Mouse (Mus musculus) kidney, postnatal 10 days (tissue): ENCODE results near the gene Nlgn1.

Experiments used
- DNase-seq: peaks from one replicate; pipeline ENCODE4 v3.0.0; 2021; ENCODE audit warnings: mixed read lengths

Gene Nlgn1

DNA sequence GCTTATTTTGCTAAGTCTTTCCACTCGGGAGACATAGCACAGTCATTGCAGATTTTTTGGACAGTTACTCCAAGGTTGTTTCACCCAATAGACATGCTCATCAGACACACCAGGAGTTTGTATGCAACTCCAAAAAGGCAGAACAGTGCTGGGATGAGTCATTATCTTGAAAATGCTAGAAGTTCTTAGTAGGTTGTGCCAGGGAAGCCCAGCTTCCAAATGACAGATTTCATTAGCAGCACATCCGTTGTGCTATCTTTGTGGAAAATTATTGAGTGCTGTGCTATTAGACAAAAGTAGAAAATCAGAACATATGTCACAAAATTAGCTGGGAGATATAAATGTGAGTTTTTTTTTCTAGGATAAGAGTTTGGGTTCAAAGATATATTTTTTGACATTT is 137.3 kb downstream of the Nlgn1 start:
- no peak for DNase-seq

DNA sequence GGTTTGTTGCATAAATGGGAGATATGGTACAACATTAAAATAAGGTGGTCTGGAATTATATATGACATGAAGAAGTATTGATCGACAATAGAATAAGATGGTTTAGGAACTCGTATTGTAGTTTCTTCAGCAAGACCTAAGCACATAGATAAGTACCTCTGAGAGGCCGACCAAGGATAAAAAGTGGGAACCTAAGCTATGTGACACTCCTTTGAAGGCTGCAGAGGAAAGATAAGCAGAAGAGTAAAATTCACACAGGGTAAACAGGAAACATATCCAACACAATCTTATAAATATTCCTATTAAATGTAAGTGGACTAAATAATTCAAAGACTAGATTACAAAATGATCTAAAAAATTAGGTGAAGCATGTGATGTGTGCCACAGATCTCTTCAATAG is 151.2 kb downstream of the Nlgn1 start:
- no peak for DNase-seq

DNA sequence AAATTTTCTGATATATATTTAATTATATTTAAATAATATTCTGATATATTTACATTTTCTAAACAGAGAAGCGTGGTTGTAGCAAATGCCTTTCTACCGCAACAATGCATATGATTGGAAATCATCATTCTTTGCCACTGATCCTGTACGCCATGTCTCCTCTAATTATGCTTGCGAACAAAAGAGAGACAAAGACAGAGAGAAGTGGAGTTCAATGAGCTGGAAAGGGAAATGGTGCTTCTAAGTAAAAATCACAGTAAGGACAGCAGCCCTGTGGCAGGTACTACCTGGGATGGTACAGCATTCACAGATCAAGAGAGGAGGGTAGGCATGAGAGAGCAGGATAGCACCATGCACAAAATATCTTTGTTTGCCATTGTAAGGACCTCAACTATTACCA is 156.9 kb downstream of the Nlgn1 start:
- DNase-seq = no peak

DNA sequence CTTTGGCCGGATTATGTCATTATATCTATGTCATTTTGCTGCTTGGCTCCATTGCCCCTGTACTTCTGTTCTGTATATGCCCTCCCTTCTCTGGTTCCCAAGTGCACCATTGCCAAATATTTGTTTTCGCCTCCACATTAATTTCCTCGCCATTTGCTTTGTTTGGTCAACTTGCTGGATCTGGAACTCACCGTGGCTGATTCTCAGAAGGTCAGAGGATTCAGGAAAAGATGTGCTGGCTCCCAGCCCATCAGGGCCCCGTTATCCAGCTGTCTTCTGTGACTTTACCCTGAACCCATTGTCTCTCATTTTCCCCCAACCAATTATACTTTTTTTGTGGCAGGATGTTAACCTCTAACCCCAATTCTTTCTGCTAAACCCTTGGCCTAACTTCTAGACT is 158.0 kb downstream of the Nlgn1 start:
- DNase-seq = peak; percentile 53

- DNase-seq = no peak
Observed at GRCm38 (mm10) chr3:26173613-26174012, 158.6 kb downstream of the Nlgn1 start.

DNA sequence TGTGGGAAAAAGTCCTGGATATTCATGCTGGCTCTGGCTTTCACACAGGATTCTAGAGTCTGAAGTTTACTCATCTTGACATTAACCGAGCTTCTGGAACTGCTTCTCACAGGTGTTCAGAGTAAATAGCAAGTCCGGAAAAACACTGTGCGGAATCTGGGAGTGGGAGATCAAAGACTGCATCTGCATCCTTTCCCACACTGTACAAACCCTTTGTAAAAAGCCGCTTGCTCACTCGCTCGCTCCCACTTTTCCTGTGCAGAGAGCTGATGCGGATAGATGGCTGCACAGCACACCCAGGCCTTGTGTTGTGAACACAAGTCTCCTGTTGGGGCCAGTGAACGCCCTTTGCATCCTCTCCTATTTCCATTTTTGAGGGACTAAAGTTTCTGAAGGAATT is 165.5 kb downstream of the Nlgn1 start:
- DNase-seq = no peak

DNA sequence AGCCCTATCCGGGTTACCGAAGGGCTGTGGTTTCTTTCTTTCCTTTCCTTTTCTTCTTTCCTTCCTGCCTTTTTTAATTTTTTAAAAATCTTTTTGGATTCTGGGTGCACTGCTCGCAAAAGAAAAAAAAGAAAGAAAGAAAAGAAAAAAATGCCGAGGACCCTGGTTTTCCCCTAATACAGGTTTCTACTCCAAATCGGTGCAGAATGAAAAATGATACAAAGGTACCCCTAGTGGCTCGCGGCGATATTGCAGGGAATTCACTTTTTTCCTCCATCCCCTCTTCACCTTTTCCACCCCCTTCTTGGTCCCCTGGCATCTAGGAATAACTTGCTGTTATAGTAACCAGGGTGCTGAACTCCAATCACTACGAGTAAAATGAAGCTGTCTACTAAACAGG is 178.5 kb downstream of the Nlgn1 start:
- peak; percentile 62 for DNase-seq

DNA sequence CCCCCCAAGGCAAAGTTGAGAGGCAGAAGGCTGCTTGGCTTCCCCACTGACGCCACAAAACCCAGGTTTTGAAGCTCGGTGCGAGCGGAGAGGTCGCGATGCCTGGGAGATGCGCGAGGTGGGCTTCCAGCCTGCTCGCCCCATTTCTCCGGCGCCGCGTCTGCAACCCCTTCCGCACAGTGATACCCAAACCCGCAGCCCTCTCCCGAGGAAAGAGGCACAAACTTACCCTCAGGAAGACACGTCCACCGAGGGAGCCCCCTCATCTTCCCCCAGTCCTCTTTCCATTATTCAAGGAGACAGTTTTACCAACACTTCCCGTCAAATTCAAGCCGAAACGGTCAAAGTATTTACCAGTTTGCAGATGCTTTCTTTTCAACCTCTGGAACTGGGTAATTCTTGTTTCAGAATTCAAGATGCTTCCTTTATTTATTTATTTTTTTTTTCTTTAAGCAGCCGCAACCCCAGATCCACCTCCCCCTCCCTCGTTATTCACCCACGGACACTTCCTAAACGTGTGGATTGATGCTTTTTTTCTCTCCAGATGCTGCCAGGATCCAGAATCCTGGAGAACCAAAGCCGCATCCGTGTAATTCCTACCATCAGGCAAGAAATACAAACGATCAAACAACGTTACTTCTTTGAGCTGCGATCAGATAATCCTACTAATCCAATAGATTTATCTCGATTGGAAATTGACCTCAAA is 179.1 kb downstream of the Nlgn1 start:
- peak; percentile 12 for DNase-seq

GRCm38 (mm10) chr3:26152510-26153035 is 179.7 kb downstream of the Nlgn1 start:
- DNase-seq = peak; percentile 38

DNA sequence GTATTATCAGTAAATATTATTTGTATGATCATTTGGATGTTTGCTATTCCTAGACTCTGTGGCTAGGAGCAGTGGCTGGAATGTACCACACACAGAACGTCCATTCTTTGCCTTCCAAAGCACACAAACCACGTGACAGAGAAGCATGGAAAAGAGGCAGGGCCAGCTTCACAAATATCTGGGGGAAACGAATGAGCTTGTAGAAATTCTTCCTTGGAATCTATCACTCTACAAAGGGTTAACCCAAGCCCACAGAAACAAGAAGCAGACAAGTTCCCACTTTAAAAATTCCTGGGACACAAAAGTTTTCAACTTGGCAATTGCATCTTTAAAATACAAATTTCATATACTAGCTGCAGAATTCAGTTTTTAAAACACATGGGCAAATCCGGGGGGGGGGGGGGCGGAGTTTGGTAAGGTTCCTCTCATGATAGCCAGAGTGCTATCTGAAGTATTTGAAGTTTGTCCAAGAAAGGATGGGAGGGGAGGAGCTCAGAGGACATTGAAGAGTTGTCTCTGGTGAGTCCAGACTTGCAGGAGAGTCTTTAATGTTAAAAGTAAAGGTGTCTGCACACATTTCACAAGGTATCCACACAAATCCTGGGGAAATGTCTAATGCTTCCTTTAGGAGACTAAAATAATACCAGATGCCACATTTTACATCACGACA is 180.8 kb downstream of the Nlgn1 start:
- DNase-seq = no peak

- no peak for DNase-seq
Observed at GRCm38 (mm10) chr3:26146174-26146573, 186.1 kb downstream of the Nlgn1 start.

DNA sequence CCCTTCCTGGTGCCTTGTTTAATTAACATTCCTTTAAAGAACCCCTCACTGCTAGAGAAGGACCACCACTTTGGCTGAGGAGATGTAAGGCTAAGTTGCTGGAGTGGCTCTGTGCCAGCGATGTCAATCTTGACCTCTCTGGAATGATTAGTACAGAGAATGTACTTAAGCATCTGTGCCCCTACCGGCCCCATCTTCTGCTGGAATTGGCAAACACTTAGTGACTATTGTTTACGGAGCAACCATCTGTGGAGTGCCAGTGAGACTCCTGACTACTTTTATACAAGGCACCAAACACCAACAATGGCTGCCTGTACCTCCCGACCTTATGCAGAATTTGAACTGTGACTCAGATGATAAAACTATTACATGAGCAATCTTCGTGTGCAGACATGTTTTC is 186.8 kb downstream of the Nlgn1 start:
- DNase-seq = no peak

- no peak for DNase-seq
Observed at GRCm38 (mm10) chr3:26141590-26141989, 190.7 kb downstream of the Nlgn1 start.

DNA sequence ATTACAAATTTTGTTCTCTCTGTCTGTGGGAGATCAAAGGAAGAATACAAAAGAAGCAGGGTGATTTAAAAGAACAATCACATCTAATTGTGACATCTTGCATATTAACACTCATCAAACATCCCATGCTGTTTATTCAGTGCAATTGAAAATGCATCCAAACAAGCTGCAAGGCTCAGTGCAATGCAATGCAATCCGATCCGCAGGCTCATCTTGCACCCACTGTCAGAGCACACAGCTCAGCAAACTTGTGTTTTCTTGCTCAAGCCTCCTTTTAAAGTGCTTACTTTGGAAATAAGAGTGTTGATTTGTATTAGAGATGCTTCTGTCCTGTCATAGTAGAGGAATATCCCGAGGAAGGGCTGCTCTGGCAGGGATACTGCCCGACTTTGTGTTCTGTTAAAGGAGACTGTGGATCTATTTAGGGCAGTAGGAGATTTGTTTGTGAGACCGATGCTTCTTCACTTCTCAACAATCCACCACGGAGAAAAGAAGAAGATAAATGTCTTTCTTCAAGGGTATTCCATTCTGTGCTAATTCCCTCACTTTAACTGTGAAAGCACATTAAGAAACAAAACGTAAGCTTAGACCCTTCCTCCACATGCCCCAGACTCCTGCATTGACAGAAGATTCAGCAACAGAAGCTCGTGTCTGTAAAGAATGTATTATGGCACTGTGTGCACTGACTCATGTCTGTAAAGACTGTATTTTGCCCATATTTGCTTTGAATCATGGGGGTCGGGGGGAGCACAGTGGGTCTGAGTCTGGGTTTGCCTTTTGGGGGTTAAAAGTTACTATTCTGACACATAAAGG is 197.2 kb downstream of the Nlgn1 start:
- no peak for DNase-seq

- no peak for DNase-seq
Observed at GRCm38 (mm10) chr3:26130919-26131318, 201.3 kb downstream of the Nlgn1 start.

DNA sequence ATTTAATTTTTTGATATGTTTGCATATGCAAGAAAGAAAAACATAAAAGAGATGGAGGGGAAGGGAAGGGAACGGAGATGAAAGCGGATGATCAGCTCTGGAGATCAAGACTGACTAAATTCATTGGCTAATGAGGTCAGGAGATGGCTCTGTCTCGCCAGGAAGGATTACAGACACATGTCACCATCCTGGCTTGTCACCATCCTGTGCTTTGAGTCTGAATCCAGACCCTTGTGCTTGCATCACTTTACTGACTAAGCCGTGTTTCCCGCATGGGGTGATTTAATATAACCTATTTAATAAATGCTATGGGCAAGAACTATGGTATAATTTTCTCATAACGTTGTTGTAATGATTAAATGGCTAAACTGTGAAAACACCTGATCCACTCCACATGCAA is 202.8 kb downstream of the Nlgn1 start:
- DNase-seq = no peak

DNA sequence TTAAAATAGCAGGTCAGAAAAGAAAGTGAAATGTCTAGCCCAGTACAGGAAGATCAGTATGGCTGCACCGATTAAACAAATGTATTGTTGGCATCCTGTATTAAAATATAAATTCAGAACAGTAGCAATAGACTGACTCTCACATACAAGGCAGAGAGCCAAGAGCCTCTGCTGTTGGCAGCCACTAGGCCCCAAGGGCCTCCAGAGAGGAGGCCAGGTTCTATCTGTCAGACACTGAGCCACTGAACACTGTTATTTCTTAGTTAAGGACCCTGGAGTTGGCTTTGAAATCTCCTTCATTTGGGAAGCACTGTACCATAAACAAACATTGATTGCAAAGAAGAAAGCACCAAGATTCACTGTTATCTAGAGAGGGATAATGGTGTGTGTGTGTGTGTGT is 215.2 kb downstream of the Nlgn1 start:
- no peak for DNase-seq

- no peak for DNase-seq
Observed at GRCm38 (mm10) chr3:26106361-26106760, 225.9 kb downstream of the Nlgn1 start.

GRCm38 (mm10) chr3:26105528-26105927 is 226.7 kb downstream of the Nlgn1 start:
- DNase-seq = no peak

GRCm38 (mm10) chr3:26102271-26102670 is 230.0 kb downstream of the Nlgn1 start:
- no peak for DNase-seq

DNA sequence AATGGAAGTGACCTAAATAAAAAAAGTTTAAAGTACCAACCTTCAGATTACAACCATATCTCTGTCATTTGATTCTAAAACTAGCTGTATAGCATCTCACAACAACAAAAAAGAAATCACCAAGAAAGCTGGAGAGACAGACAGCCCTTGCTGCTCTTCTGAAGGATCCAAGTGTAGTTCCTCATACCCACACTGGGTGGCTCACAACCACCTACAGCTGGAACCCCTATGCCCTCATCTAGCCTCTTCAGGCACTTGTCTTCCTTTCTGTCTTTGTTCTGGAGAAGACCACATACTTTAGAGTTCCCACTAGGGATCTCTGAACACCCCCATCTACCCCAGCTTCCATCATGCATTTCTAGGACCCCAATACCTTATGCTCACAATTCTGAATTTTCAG is 236.7 kb downstream of the Nlgn1 start:
- DNase-seq = peak; percentile 47

GRCm38 (mm10) chr3:26069366-26069765 is 262.9 kb downstream of the Nlgn1 start:
- DNase-seq = no peak

DNA sequence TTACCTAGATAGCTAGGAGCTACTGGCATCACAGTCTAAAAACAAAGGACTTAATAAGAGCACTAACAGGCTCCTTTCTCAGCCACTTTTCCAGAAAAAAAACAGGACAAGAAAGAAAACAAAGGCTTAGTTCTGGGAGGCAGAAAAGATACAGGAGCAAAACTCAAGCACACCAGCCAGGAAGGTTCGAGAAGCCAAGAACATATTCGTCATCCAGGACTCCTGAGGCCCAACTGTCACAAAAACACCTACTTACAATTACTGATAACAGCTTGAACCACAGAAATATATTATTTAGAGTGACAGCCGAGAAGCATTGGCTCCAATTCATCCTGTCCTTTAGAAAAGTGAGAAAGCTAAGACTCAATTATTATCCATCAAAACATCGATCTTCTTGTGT is 281.5 kb downstream of the Nlgn1 start:
- DNase-seq = no peak

DNA sequence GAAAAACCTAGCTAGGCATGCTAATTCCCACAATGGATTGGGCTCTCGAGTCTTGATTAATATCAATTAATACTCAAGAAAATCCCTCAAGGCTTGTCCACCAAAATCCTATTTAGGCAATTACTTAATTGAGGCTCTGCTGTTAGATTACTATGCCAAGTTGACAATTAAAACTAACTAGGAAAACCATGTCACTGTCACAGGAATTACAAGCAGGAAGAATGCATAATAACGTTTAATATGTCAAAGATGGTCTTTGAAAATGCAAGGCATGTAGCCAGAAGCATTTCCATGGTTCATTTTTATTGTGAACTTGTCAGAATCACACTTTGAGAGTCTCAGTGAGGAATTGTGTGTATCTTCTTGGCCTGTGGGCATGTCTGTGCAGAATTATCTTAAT is 289.3 kb downstream of the Nlgn1 start:
- no peak for DNase-seq
